ENCODE assay signal across 10 mouse cellular contexts in genomic region chr7:44469677-44470675, GRCm38 (mm10). TPM values are rescaled to one million over a fixed set of nuclear protein-coding genes. Genes with fewer than 3 reads are reported as not detected.
DNase-seq lines count a peak whose midpoint lies in the region; ATAC-seq and TF ChIP-seq lines count a peak whose summit lies in the region.
"Had no signal": no experiment of that assay in that cellular context is flagged by ENCODE, and none has a peak within 500 bp of the region (broad histone marks: within the 10 kb centered on the region; RNA-seq: fewer than 3 reads in every experiment).

No protein-coding gene starts in this region.

- H3K4me3 ChIP-seq in heart, embryonic 12.5 days, result peak overlapping the region; percentile 64; the same call in 1 of the 2 replicates
- peak overlapping the region; percentile 57; the same call in 1 of the 2 replicates for H3K4me3 ChIP-seq in G1E (ENCODE audit: low read depth, low read length)
- H3K4me3 ChIP-seq in liver, embryonic 12.5 days, result peak overlapping the region; percentile 85

- H3K4me2 ChIP-seq in heart, embryonic 12.5 days, result peak overlapping the region; percentile 91
- H3K4me2 ChIP-seq in liver, embryonic 12.5 days, result peak overlapping the region; percentile 88

- DNase-seq in heart, adult 8-10 months (ENCODE audit: low spot score), result no peak
- DNase-seq in G1E (ENCODE audit: low spot score), result no peak
- no peak for DNase-seq in adrenal gland, adult 2 months
- no peak for DNase-seq in thymus, postnatal 36 days
- DNase-seq in adrenal gland, postnatal 25 days, result no peak

- H3K27ac ChIP-seq in heart, embryonic 12.5 days (ENCODE audit: poor library complexity, severe bottlenecking), result peak overlapping the region; percentile 100
- peak overlapping the region; percentile 96 for H3K27ac ChIP-seq in liver, embryonic 12.5 days
- H3K27ac ChIP-seq: stomach, embryonic 15.5 days had no signal

- H3K36me3 ChIP-seq in heart, embryonic 12.5 days, result peaks cover 6% of the 10 kb centered on the region; the same call in 1 of the 2 replicates
- peaks cover 37% of the 10 kb centered on the region for H3K36me3 ChIP-seq in G1E (replicated peaks)
- peaks cover 22% of the 10 kb centered on the region for H3K36me3 ChIP-seq in liver, embryonic 12.5 days
- H3K36me3 ChIP-seq: stomach, embryonic 15.5 days had no signal

- H3K9me3 ChIP-seq in heart, embryonic 12.5 days (replicated peaks), result no peaks in the 10 kb centered on the region
- H3K9me3 ChIP-seq in G1E (replicated peaks), result no peaks in the 10 kb centered on the region
- H3K9me3 ChIP-seq in liver, embryonic 12.5 days (replicated peaks), result no peaks in the 10 kb centered on the region
- H3K9me3 ChIP-seq: stomach, embryonic 15.5 days had no signal

- peak overlapping the region; percentile 81 for H3K9ac ChIP-seq in heart, embryonic 12.5 days
- H3K9ac ChIP-seq in liver, embryonic 12.5 days, result peak overlapping the region; percentile 90
- H3K9ac ChIP-seq: stomach, embryonic 15.5 days had no signal

- WGBS in heart, embryonic 12.5 days, result 51% methylated on average over 16 of the region's 16 CpGs
- 48% methylated on average over 16 of the region's 16 CpGs for WGBS in liver, embryonic 12.5 days (ENCODE audit: insufficient replicate concordance)

- TF ChIP-seq CTCF in G1E (IDR thresholded peaks at IDR 0.05; ENCODE audit: low read depth, low read length), result no peak

- H3K27me3 ChIP-seq in heart, embryonic 12.5 days (replicated peaks), result no peaks in the 10 kb centered on the region; the same call in 1 of the 2 replicates
- H3K27me3 ChIP-seq in G1E (ENCODE audit: insufficient read depth, low read length), result peaks cover 7% of the 10 kb centered on the region
- H3K27me3 ChIP-seq in liver, embryonic 12.5 days (replicated peaks), result peaks cover 31% of the 10 kb centered on the region

- no peak for ATAC-seq in heart, embryonic 12.5 days (ENCODE audit: insufficient number of reproducible peaks, low FRiP score)
- no peak for ATAC-seq in G1E (ENCODE audit: extremely low read depth, insufficient number of reproducible peaks, low FRiP score, poor library complexity, severe bottlenecking)
- ATAC-seq in erythroblast, adult 5-6 weeks (replicated peaks; ENCODE audit: low FRiP score, poor library complexity, severe bottlenecking), result peak; percentile 35
- peak; percentile 67 for ATAC-seq in liver, embryonic 12.5 days

- peaks cover 75% of the 10 kb centered on the region for H3K4me1 ChIP-seq in heart, embryonic 12.5 days (replicated peaks)
- H3K4me1 ChIP-seq in G1E (ENCODE audit: insufficient read depth, low read depth, low read length), result peaks cover 75% of the 10 kb centered on the region
- peaks cover 92% of the 10 kb centered on the region for H3K4me1 ChIP-seq in liver, embryonic 12.5 days

RNA-seq across cellular contexts. Expression of gene Josd2, which starts 2.2 kb away (rescaled TPM):
- polyA plus RNA-seq in heart, embryonic 12.5 days (2016; fragmentation: Nextera tagmentation; extraction: Ambion mirVana), result 141 and 145 TPM in 2 replicates
- 100 to 1,000 TPM; 109 to 130 (median 125) TPM for total RNA-seq in heart, adult 8-10 months (2022)
- total RNA-seq in G1E (2014; fragmentation: Nextera tagmentation), result 48.5 and 55.0 TPM in 2 replicates
- 22.1 and 27.2 TPM in 2 replicates for total RNA-seq in G1E (2017)
- polyA plus RNA-seq in G1E (2012), result 162 and 230 TPM in 2 replicates
- total RNA-seq in erythroblast, adult 5-6 weeks (2015; ENCODE audit: low replicate concordance), result 6.7 and 43.7 TPM in 2 replicates
- 33.7 and 59.7 TPM in 2 replicates for total RNA-seq in erythroblast, adult 5-6 weeks (2017; ENCODE audit: low replicate concordance)
- 189 and 194 TPM in 2 replicates for polyA plus RNA-seq in liver, embryonic 12.5 days (2016; fragmentation: Nextera tagmentation; extraction: Ambion mirVana)
- 10 to 100 TPM; 51.2 to 61.7 TPM for total RNA-seq in adrenal gland, adult 2 months (2021)
- polyA plus RNA-seq in adrenal gland, adult 2 months (2012; rRNA removed), result 171 and 179 TPM in 2 replicates
- 43.9 and 49.2 TPM in 2 replicates for total RNA-seq in adrenal gland, postnatal 25 days (2021)

RNA-seq across cellular contexts. Expression of gene Aspdh, which starts 4.8 kb away (rescaled TPM):
- polyA plus RNA-seq in heart, embryonic 12.5 days (2016; fragmentation: Nextera tagmentation; extraction: Ambion mirVana), result 0.46 and 1.5 TPM in 2 replicates
- total RNA-seq in heart, adult 8-10 months (2022), result 1 to 10 TPM in 1 of 4 experiments, under 1 TPM in 1, not detected in 2; 0.79 to 1.5 TPM
- total RNA-seq in G1E (2014; fragmentation: Nextera tagmentation) (not detected in 2 replicates), G1E (2017) (not detected in 2 replicates)
- polyA plus RNA-seq in G1E (2012), result not detected in 2 replicates
- total RNA-seq in erythroblast, adult 5-6 weeks (2015; ENCODE audit: low replicate concordance), result not detected in 2 replicates
- total RNA-seq in erythroblast, adult 5-6 weeks (2017; ENCODE audit: low replicate concordance), result not detected in 2 replicates
- 5.5 and 6.4 TPM in 2 replicates for polyA plus RNA-seq in liver, embryonic 12.5 days (2016; fragmentation: Nextera tagmentation; extraction: Ambion mirVana)
- under 1 TPM in 1 of 2 experiments, not detected in 1; 0.75 TPM for total RNA-seq in adrenal gland, adult 2 months (2021)
- 0.91 and 2.4 TPM in 2 replicates for polyA plus RNA-seq in adrenal gland, adult 2 months (2012; rRNA removed)
- 0.61 and 1.9 TPM in 2 replicates for total RNA-seq in adrenal gland, postnatal 25 days (2021)
- total RNA-seq: granulocyte monocyte progenitor cell, adult 5-6 weeks had no signal

RNA-seq across cellular contexts. Expression of gene Emc10, which starts 26.4 kb away (rescaled TPM):
- polyA plus RNA-seq in heart, embryonic 12.5 days (2016; fragmentation: Nextera tagmentation; extraction: Ambion mirVana), result 111 and 114 TPM in 2 replicates
- total RNA-seq in heart, adult 8-10 months (2022), result 10 to 100 TPM; 73.8 to 84.8 (median 83.7) TPM
- total RNA-seq in G1E (2014; fragmentation: Nextera tagmentation) (33.3 and 33.7 TPM in 2 replicates), G1E (2017) (18.5 and 19.0 TPM in 2 replicates)
- polyA plus RNA-seq in G1E (2012), result 147 and 166 TPM in 2 replicates
- 17.9 and 19.2 TPM in 2 replicates for total RNA-seq in erythroblast, adult 5-6 weeks (2015; ENCODE audit: low replicate concordance)
- total RNA-seq in erythroblast, adult 5-6 weeks (2017; ENCODE audit: low replicate concordance), result 12.4 and 13.4 TPM in 2 replicates
- polyA plus RNA-seq in liver, embryonic 12.5 days (2016; fragmentation: Nextera tagmentation; extraction: Ambion mirVana), result 70.6 and 74.8 TPM in 2 replicates
- 100 to 1,000 TPM in 1 of 2 experiments, 10 to 100 TPM in 1; 77.9 to 101 TPM for total RNA-seq in adrenal gland, adult 2 months (2021)
- 516 and 555 TPM in 2 replicates for polyA plus RNA-seq in adrenal gland, adult 2 months (2012; rRNA removed)
- total RNA-seq in adrenal gland, postnatal 25 days (2021), result 83.9 and 97.6 TPM in 2 replicates

RNA-seq across cellular contexts. Expression of gene Fam71e1, which starts 26.4 kb away (rescaled TPM):
- polyA plus RNA-seq in heart, embryonic 12.5 days (2016; fragmentation: Nextera tagmentation; extraction: Ambion mirVana), result 10.1 and 12.7 TPM in 2 replicates
- 1 to 10 TPM; 2.5 to 6.7 (median 3.3) TPM for total RNA-seq in heart, adult 8-10 months (2022)
- total RNA-seq in G1E (2014; fragmentation: Nextera tagmentation), result 6.8 and 12.7 TPM in 2 replicates
- 1.3 and 5.5 TPM in 2 replicates for total RNA-seq in G1E (2017)
- 6.9 and 7.4 TPM in 2 replicates for polyA plus RNA-seq in G1E (2012)
- not detected in 2 replicates for total RNA-seq in erythroblast, adult 5-6 weeks (2015; ENCODE audit: low replicate concordance)
- total RNA-seq in erythroblast, adult 5-6 weeks (2017; ENCODE audit: low replicate concordance), result not detected in 2 replicates
- polyA plus RNA-seq in liver, embryonic 12.5 days (2016; fragmentation: Nextera tagmentation; extraction: Ambion mirVana), result 2.8 and 3.3 TPM in 2 replicates
- total RNA-seq in adrenal gland, adult 2 months (2021), result 1 to 10 TPM; 8.3 to 9.1 TPM
- polyA plus RNA-seq in adrenal gland, adult 2 months (2012; rRNA removed), result 28.6 and 30.9 TPM in 2 replicates
- total RNA-seq in adrenal gland, postnatal 25 days (2021), result 12.3 and 17.5 TPM in 2 replicates

RNA-seq across cellular contexts. Expression of gene Lrrc4b, which starts 41.2 kb away (rescaled TPM):
- polyA plus RNA-seq in heart, embryonic 12.5 days (2016; fragmentation: Nextera tagmentation; extraction: Ambion mirVana), result 2.3 and 2.4 TPM in 2 replicates
- total RNA-seq in heart, adult 8-10 months (2022), result 10 to 100 TPM; 33.5 to 37.9 (median 36.4) TPM
- total RNA-seq in G1E (2014; fragmentation: Nextera tagmentation) (not detected in 2 replicates), G1E (2017) (0.05 TPM in 1 of 2 replicates, not detected in the other)
- not detected in 2 replicates for polyA plus RNA-seq in G1E (2012)
- total RNA-seq in erythroblast, adult 5-6 weeks (2015; ENCODE audit: low replicate concordance), result not detected in 2 replicates
- not detected in 2 replicates for total RNA-seq in erythroblast, adult 5-6 weeks (2017; ENCODE audit: low replicate concordance)
- 0.07 TPM in 1 of 2 replicates, not detected in the other for polyA plus RNA-seq in liver, embryonic 12.5 days (2016; fragmentation: Nextera tagmentation; extraction: Ambion mirVana)
- 1 to 10 TPM; 5.1 to 8.5 TPM for total RNA-seq in adrenal gland, adult 2 months (2021)
- polyA plus RNA-seq in adrenal gland, adult 2 months (2012; rRNA removed), result 10.3 and 16.3 TPM in 2 replicates
- total RNA-seq in adrenal gland, postnatal 25 days (2021), result 4.3 and 5.8 TPM in 2 replicates
- total RNA-seq: granulocyte monocyte progenitor cell, adult 5-6 weeks had no signal

Comparison
In these comparisons a context has a peak if more than half of its experiments do, and no peak if none do; other contexts are left out.
1. ATAC-seq: peak in erythroblast, adult 5-6 weeks (single experiment) and liver, embryonic 12.5 days (single experiment); none in heart, embryonic 12.5 days (single experiment) and G1E (single experiment).
2. Peak in every context shown above with its lines, with median percentiles within 50 percentile points of each other: H3K4me3 ChIP-seq.